Mouse (Mus musculus) kidney, adult 2 months (tissue): ENCODE measurements around the gene Rps16.

Experiments used
- CTCF ChIP-seq: fragments of 200-500 bp; conservative IDR thresholded peaks from 2 replicates; pipeline ENCODE4 v1.5.1; 2011; ENCODE audit warnings: low read depth, mild to moderate bottlenecking, control low read depth, low read length, moderate library complexity, mixed read lengths; ENCODE audit not compliant: insufficient read depth, insufficient read length
- POLR2A ChIP-seq: fragments of 200-500 bp; IDR thresholded peaks from one replicate; pipeline ENCODE4 v1.6.1; 2011; ENCODE audit warnings: low read depth, low read length, control low read depth

- TF ChIP-seq CTCF (no peak), POLR2A (no peak)
Measured at GRCm38 (mm10) chr7:28398696-28399340, 48.4 kb downstream of the Rps16 start.
